Mouse (Mus musculus) lung, postnatal 0 days (tissue): ENCODE results near the gene Cabp4. TPM values are rescaled to one million over a fixed set of nuclear protein-coding genes. Genes with fewer than 3 reads are reported as not detected.

Source experiments
- ATAC-seq: fragments of 200-750 bp; cut with Nextera tagmentation; 2 replicates; pipeline ENCODE4 v1.8.0; 2017; ENCODE audit warnings: moderate library complexity
- DNase-seq: peaks from one replicate; pipeline ENCODE4 v3.0.0-alpha.2; 2016; ENCODE audit warnings: low spot score
- H3K27ac ChIP-seq: fragments of 300-500 bp; sonication (generic); 2 replicates; pipeline ENCODE4 v1.5.1; 2014; ENCODE audit warnings: antibody characterized with exemption, mild to moderate bottlenecking, low read length, mixed read lengths
- H3K27me3 ChIP-seq: fragments of 300-500 bp; sonication (generic); replicated peaks from 2 replicates; pipeline ENCODE4 v1.6.1; 2014; ENCODE audit warnings: low read length, mixed read lengths; ENCODE audit not compliant: insufficient read depth
- H3K36me3 ChIP-seq: fragments of 300-500 bp; sonication (generic); 2 replicates; pipeline ENCODE4 v1.6.1; 2014; ENCODE audit warnings: low read length, mixed read lengths; ENCODE audit not compliant: insufficient read depth
- H3K4me1 ChIP-seq: fragments of 300-500 bp; sonication (generic); 2 replicates; pipeline ENCODE4 v1.6.1; 2014; ENCODE audit warnings: antibody characterized with exemption, low read depth, low read length, mixed read lengths; ENCODE audit not compliant: insufficient read depth
- H3K4me2 ChIP-seq: fragments of 300-500 bp; sonication (generic); replicated peaks from 2 replicates; pipeline ENCODE4 v1.6.1; 2014; ENCODE audit warnings: low read depth, mild to moderate bottlenecking, low read length, moderate library complexity, mixed read lengths
- H3K4me3 ChIP-seq: fragments of 300-500 bp; sonication (generic); 2 replicates; pipeline ENCODE4 v1.5.1; 2014; ENCODE audit warnings: low read depth, low read length
- H3K9ac ChIP-seq: fragments of 300-500 bp; sonication (generic); replicated peaks from 2 replicates; pipeline ENCODE4 v1.6.1; 2014; ENCODE audit warnings: low read depth, mild to moderate bottlenecking
- H3K9me3 ChIP-seq: fragments of 300-500 bp; sonication (generic); 2 replicates; pipeline ENCODE4 v1.6.1; 2016; ENCODE audit warnings: low read length, mixed read lengths
- CTCF ChIP-seq: IDR thresholded peaks from 2 replicates; pipeline ENCODE4 v1.5.1; 2016; ENCODE audit warnings: antibody characterized with exemption, mild to moderate bottlenecking
- EP300 ChIP-seq: IDR thresholded peaks from 2 replicates; pipeline ENCODE4 v1.6.1; 2016; ENCODE audit warnings: antibody characterized with exemption, mild to moderate bottlenecking, control low read depth
- WGBS: fragments of 180-500 bp; shearing (Covaris S2); extraction: QIAGEN DNeasy Blood & Tissue Kit; methylation state at CpG from one replicate; pipeline ENCODE4 v1.1.7; 2014; 5-methylcytosine and 5-hydroxymethylcytosine counted together
- polyA plus RNA-seq: library from polyadenylated mRNA; unstranded; fragments of >200 nt; fragmentation: Nextera tagmentation; extraction: Ambion mirVana; gene quantifications from 2 replicates; pipeline ENCODE4 v1.2.1, GENCODE M21; 2015

The Cabp4 gene
- polyA plus RNA-seq, 1 experiment from 2014 or later, result 0.10 TPM

DNA sequence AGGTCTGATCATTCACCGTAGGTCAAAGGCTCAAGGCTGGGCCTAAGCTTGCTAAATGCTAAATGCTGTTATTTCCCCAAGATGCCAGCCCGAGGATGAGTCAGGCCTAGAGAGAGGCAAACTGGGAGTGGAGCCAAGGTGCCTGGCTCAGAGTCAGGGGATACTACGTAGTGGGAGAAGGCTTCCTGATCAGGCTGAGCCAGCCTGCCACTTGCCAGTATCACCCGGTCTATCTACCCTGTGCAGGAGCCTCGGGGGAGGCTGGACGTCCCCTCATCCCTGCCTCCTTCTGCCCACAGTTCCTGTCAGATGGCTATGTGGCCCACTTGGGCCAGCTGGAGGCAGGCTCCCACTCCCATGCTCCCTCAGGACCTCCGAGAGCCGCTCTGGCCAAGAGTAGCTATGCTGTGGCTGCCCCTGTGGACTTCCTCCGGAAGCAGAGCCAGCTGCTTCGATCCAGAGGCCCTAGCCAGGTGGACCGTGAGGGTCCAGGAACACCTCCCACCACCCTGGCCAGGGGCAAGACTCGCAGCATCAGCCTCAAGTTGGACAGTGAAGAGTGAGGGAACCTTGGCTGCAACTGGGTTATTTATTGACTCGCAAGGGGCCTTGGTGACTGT lies 30.5 kb downstream of the Cabp4 start:
- ATAC-seq (peak; percentile 83), DNase-seq (peak; percentile 63)
- Histone ChIP-seq H3K4me1 (0 out of 2 replicates have a peak, but pooled peaks cover 2% of the 10 kb centered on the region), H3K4me2 (0 out of 2 replicates have a peak overlapping the region, but pooled peaks have one; percentile 3), H3K9me3 (no peaks in the 10 kb centered on the region), H3K27ac (peak overlapping the region; percentile 70; the same call in 1 of the 2 replicates), H3K36me3 (peaks cover 20% of the 10 kb centered on the region; the same call in 1 of the 2 replicates), H3K9ac (no peak overlapping the region), H3K27me3 (no peaks in the 10 kb centered on the region), H3K4me3 (no peak overlapping the region)
- 44% methylated on average over 13 of the region's 13 CpGs for WGBS
- TF ChIP-seq CTCF (no peak), EP300 (no peak)

DNA sequence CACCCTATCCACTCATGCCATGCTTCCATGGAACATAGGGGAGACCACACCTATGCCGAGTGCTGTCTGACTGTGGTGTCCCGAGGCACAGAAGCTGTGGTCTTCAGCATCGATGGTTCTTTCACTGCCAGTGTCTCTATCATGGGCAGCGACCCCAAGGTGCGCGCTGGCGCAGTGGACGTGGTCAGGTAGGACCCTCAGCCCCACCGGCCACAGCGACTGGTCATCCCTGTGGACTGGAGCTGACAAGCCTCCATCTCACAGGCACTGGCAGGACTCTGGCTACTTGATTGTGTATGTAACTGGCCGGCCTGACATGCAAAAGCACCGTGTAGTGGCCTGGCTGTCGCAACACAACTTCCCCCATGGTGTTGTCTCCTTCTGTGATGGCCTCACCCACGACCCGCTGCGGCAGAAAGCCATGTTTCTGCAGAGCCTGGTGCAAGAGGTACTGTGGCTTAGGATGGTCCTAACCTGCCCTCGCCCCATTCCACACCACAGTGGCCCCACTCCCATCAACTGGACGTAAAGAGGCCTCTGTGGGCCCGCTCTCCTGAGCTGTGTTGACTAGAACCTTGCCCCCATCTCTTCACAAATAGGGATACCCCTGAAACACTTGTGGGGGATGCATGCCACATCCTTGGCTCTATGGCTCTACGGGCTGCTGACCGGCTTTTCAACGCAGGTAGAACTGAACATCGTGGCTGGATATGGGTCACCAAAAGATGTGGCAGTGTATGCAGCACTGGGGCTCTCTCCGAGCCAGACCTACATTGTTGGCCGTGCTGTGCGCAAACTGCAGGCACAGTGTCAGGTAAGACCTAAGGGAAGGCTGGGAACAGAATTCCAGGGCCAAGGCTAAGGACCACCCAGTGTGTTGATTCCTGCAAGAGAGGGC lies 31.5 kb downstream of the Cabp4 start:
- H3K27me3 ChIP-seq, result no peaks in the 10 kb centered on the region
- no peak overlapping the region for H3K27ac ChIP-seq
- H3K4me1 ChIP-seq, result 0 out of 2 replicates have a peak, but pooled peaks cover 2% of the 10 kb centered on the region
- no peak for ATAC-seq
- H3K9ac ChIP-seq, result no peak overlapping the region
- no peaks in the 10 kb centered on the region for H3K9me3 ChIP-seq
- H3K4me3 ChIP-seq, result no peak overlapping the region
- no peak for TF ChIP-seq CTCF
- no peak for TF ChIP-seq EP300
- no peak overlapping the region for H3K4me2 ChIP-seq
- no peak for DNase-seq
- peaks cover 20% of the 10 kb centered on the region; the same call in 1 of the 2 replicates for H3K36me3 ChIP-seq
- WGBS, result 93% methylated on average over 26 of the region's 26 CpGs

DNA sequence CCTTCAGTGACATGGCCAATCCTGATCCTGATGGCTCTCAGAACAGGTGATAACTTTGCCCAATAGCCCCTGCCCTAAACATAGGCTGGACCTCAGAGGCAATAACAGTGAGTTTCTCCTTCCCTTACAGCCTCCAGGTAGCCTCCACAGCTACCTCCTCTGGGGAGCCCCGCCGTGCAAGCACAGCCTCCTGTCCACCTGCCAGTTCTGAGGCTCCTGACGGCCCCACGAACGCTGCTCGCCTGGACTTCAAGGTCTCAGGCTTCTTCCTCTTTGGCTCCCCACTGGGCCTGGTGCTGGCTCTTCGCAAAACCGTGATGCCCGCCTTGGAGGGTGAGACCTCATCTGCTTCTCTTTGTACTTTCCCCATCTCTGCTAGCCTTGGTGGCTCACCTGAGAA lies 35.3 kb downstream of the Cabp4 start:
- no peaks in the 10 kb centered on the region for H3K27me3 ChIP-seq
- no peak for ATAC-seq
- no peak overlapping the region for H3K9ac ChIP-seq
- 0 out of 2 replicates have a peak, but pooled peaks cover 2% of the 10 kb centered on the region for H3K4me1 ChIP-seq
- H3K27ac ChIP-seq, result no peak overlapping the region
- TF ChIP-seq EP300 (no peak), CTCF (no peak)
- H3K9me3 ChIP-seq, result no peaks in the 10 kb centered on the region
- no peak overlapping the region for H3K4me3 ChIP-seq
- 82% methylated on average over 9 of the region's 9 CpGs for WGBS
- H3K36me3 ChIP-seq, result peaks cover 7% of the 10 kb centered on the region; the same call in 1 of the 2 replicates
- no peak for DNase-seq
- H3K4me2 ChIP-seq, result no peak overlapping the region

GRCm38 (mm10) chr19:4106654-4107053 lies 37.2 kb downstream of the Cabp4 start:
- no peak for TF ChIP-seq CTCF
- no peak for TF ChIP-seq EP300
- 91% methylated on average over 14 of the region's 14 CpGs for WGBS
- Histone ChIP-seq H3K9ac (no peak overlapping the region), H3K4me1 (no peaks in the 10 kb centered on the region), H3K4me2 (no peak overlapping the region), H3K4me3 (no peak overlapping the region), H3K36me3 (no peaks in the 10 kb centered on the region), H3K27ac (no peak overlapping the region), H3K9me3 (no peaks in the 10 kb centered on the region), H3K27me3 (no peaks in the 10 kb centered on the region)
- ATAC-seq, result no peak
- no peak for DNase-seq

- Histone ChIP-seq H3K4me2 (no peak overlapping the region), H3K36me3 (no peaks in the 10 kb centered on the region), H3K9ac (no peak overlapping the region), H3K9me3 (no peaks in the 10 kb centered on the region), H3K27me3 (peaks cover 3% of the 10 kb centered on the region; the same call in 1 of the 2 replicates), H3K4me3 (no peak overlapping the region), H3K27ac (no peak overlapping the region), H3K4me1 (peaks cover 5% of the 10 kb centered on the region; the same call in 1 of the 2 replicates)
- ATAC-seq (no peak), DNase-seq (no peak)
- TF ChIP-seq CTCF, result no peak
- no peak for TF ChIP-seq EP300
- 85% methylated on average over 16 of the region's 16 CpGs for WGBS
Measured at GRCm38 (mm10) chr19:4104675-4105194, 39.1 kb downstream of the Cabp4 start.

DNA sequence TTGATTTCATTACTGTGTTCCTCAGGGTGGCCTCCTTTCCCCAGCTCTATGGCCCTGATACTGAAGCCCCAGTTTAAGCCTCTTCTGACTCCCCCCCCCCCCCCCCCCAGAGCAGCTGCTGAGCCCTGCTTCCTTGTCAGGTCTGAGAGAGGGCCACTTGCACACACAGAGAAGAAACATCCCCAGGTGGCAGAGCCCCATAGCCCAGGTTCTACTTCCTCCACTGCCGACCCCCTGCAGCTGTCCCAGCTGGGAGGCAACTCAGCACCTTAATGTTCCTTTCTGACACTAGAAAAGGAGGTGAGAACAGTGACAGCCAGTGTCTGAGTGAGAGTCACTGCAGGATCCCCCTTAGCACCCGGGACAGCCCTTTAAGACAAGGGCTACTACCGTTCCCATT lies 40.0 kb downstream of the Cabp4 start:
- no peak overlapping the region for H3K27ac ChIP-seq
- no peak for TF ChIP-seq EP300
- TF ChIP-seq CTCF, result no peak
- peaks cover 12% of the 10 kb centered on the region; the same call in 1 of the 2 replicates for H3K4me1 ChIP-seq
- no peak overlapping the region for H3K4me3 ChIP-seq
- peaks cover 3% of the 10 kb centered on the region; the same call in 1 of the 2 replicates for H3K27me3 ChIP-seq
- no peaks in the 10 kb centered on the region for H3K9me3 ChIP-seq
- no peak for ATAC-seq
- H3K36me3 ChIP-seq, result no peaks in the 10 kb centered on the region
- WGBS, result 65% methylated on average over 3 of the region's 3 CpGs
- no peak overlapping the region for H3K9ac ChIP-seq
- H3K4me2 ChIP-seq, result no peak overlapping the region
- no peak for DNase-seq
